Mouse (Mus musculus) gastrocnemius, adult 2 months (tissue): ENCODE results near the gene Wnt7b. TPM values are rescaled to one million over a fixed set of nuclear protein-coding genes. Genes with fewer than 3 reads are reported as not detected.

Experiments used
- DNase-seq: peaks from one replicate; pipeline ENCODE4 v3.0.0; 2022
- H3K27ac ChIP-seq: fragments of 200-600 bp; 2 replicates; pipeline ENCODE4 v1.8.1; 2022; ENCODE audit warnings: mild to moderate bottlenecking
- H3K4me3 ChIP-seq: fragments of 200-600 bp; 2 replicates; pipeline ENCODE4 v1.8.1; 2022; ENCODE audit warnings: mild to moderate bottlenecking, moderate library complexity
- CTCF ChIP-seq: fragments of 200-600 bp; IDR thresholded peaks from 2 replicates; pipeline ENCODE4 v1.8.1; 2022; ENCODE audit warnings: antibody characterized with exemption, mild to moderate bottlenecking, moderate library complexity
- intact Hi-C: fragments of 180-260 bp; cut with DNase I; formaldehyde crosslinking; loops from one replicate; pipeline ENCODE4 v1.15.1; 2025
- long read RNA-seq, 2 experiments: library from polyadenylated mRNA; stranded (forward); transcript quantifications; one replicate each; pipeline ENCODE4 v2.0.0; 2021
- total RNA-seq, 2 experiments: library from RNA; stranded (reverse); gene quantifications; 2 replicates each; pipeline ENCODE4 v1.2.3; 2021

Wnt7b gene
- not detected for total RNA-seq
- long read RNA-seq, experiment 1 = 0 reads
- long read RNA-seq, experiment 2, partial matches to known transcripts = 0 of 1 reads
- long read RNA-seq, experiment 2, other reads (novel, unspliced or antisense) = 0 of 1 reads

DNA sequence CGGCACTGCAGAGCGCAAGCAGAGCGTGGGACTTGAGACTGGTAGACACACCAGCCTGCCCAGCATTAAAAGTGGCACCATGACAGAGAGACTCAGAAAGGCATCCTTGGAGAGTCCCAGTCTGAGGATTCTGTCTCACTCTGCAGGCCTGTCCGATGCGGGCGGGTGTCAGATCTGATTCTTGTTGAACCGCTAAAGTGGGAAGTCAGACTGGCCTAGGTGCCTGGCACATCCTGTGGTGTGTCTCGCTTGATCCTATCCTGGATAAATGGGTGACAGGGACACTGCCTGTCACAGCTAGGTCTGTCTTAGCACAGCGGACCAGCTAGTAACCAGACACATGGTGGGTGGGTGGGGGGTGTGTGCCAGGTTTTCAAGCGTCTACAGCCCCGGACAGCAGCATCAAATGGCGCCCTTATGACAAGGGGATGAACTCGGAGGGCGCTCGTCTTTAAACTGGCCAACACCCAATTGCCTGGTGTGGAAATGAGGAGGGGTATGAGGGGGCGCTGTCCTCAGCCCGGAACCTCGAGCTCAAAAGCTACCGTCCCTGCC is at the start of gene Wnt7b:
Wnt7b (minus strand) TSS at position 118 of the 555 bp plus-strand sequence.
- Histone ChIP-seq H3K4me3 (peak within 1 kb of the TSS; percentile 69), H3K27ac (no peak within 1 kb of the TSS)
- no peak for TF ChIP-seq CTCF
- DNase-seq = no peak
- intact Hi-C loops = loop anchor here (10.0 kb wide), 1 partner anchor 428 kb away; no protein-coding TSS in a partner anchor

GRCm38 (mm10) chr15:85631591-85631990 is 49.3 kb upstream of the Wnt7b start:
- Histone ChIP-seq H3K27ac (peak overlapping the region; percentile 69), H3K4me3 (no peak overlapping the region)
- intact Hi-C loops = no loop called here
- DNase-seq = peak; percentile 7
- TF ChIP-seq CTCF = no peak

GRCm38 (mm10) chr15:85629924-85630545 is 47.8 kb upstream of the Wnt7b start:
- peak; percentile 21 for DNase-seq
- TF ChIP-seq CTCF = no peak
- H3K27ac ChIP-seq = no peak overlapping the region
- H3K4me3 ChIP-seq = no peak overlapping the region
- intact Hi-C loops = no loop called here

DNA sequence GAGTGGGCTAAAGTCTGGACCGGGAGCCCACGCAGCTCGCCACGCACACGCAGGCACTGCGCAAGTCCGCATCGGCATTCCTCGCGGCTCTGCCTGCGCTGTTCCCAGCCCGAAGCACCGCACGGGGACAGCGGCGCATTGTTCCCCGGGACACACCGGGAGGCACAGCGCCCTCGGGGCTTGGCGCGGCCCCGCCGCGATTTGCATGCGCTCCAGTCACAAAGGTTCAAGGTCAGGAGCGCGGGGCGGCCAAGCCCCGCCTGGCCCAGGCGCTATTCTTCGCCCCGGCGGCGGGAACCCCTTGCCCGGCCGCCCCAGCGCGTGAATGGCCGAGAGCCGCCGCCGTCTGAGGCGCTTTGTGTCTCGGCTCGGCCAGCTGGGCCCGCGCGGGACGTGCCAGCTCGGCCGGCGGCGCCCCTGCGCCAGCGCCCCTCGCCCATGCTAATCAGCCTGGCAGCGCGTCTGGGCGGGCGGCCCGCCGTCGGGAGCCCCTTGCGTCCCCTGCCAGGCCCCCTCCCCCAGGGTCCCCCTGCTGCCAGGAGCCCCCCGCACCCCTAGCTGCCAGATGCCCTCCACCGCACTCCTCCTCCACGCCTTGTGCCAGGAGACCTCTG is 43.5 kb upstream of the Wnt7b start:
- H3K27ac ChIP-seq = peak overlapping the region; percentile 75
- intact Hi-C loops = no loop called here
- H3K4me3 ChIP-seq = peak overlapping the region; percentile 74
- peak; percentile 81 for DNase-seq
- TF ChIP-seq CTCF = peak; percentile 31; the same call in 1 of the 2 replicates

DNA sequence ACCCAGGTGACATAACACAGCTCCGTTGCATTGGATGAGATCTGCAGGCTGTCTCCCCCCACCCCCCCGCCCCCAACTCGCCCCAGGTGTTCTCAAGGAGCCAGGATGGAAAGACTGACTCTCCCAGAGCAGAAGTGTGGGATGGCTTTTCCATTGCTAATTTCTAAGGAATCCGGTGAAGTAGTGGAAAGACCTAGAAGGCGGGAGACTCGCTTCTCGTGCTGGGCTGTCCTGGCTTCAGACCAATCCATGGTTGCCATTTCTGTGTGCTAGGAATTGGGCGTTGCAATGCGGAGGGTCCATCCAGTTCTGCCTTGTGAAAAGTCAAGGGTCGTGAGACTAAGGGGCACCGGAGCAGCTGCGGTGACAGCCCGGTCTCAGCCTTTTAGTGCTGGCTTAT is 39.9 kb upstream of the Wnt7b start:
- no peak overlapping the region for H3K27ac ChIP-seq
- peak; percentile 15 for DNase-seq
- H3K4me3 ChIP-seq = no peak overlapping the region
- no peak for TF ChIP-seq CTCF
- intact Hi-C loops = no loop called here

- no peak for DNase-seq
- intact Hi-C loops = no loop called here
Measured at GRCm38 (mm10) chr15:85615537-85616100, 33.3 kb upstream of the Wnt7b start.

GRCm38 (mm10) chr15:85615075-85615474 is 32.8 kb upstream of the Wnt7b start:
- no peak for DNase-seq
- no peak overlapping the region for H3K4me3 ChIP-seq
- intact Hi-C loops = no loop called here
- H3K27ac ChIP-seq = no peak overlapping the region
- TF ChIP-seq CTCF = no peak

More at GRCm38 (mm10) chr15:85615537-85616100, 33.3 kb upstream of the Wnt7b start:
- Histone ChIP-seq H3K27ac (no peak overlapping the region), H3K4me3 (no peak overlapping the region)
- TF ChIP-seq CTCF = no peak

DNA sequence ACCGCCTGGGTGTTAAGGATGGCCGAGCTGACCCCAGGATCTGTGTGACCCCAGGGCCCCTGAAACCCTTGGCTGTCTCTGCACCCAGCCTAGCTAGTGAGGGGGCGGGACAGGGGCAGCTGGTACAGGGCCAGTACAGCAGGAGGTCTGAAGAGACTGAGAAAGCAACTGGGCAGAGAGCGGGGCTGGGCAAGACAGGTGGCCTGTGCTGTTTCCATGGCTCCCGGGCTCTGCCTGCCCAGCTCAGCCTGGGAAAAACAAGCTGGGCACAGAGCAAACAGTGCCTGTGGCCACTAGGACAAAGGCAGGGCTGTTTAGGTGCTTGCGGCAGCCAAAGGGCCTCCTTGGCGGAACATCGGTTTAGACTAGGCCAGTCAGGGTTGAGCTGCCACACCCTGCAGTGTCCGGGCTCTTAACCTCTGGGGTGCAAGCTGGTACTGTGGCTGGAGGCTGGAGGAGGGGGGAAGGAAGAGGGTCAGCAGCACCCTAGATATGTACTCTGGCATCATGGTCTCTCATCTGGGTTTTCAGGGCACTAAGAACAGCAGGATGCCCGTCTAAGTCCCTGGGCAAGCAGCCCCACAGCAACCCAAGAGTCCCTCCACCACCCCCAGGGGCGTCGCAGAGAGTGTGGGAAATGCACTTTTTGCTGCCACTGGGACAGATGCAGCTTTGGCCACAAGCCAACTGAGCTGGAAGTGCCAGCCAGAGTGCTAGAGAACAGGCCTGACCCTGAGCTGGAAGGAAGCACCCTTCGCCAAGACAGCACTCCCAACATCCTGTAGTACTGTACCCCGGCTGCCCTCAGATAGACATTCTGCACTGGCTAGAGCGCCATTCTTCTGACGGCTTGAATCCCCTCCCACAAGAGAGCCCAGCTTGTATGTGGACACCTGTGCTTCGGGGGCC is 31.3 kb upstream of the Wnt7b start:
- no peak for TF ChIP-seq CTCF
- no peak overlapping the region for H3K4me3 ChIP-seq
- peak overlapping the region; percentile 92 for H3K27ac ChIP-seq
- DNase-seq = peak; percentile 60
- intact Hi-C loops = loop anchor here (5.0 kb wide), 2 partner anchors 59 to 254 kb away; no protein-coding TSS in a partner anchor

DNA sequence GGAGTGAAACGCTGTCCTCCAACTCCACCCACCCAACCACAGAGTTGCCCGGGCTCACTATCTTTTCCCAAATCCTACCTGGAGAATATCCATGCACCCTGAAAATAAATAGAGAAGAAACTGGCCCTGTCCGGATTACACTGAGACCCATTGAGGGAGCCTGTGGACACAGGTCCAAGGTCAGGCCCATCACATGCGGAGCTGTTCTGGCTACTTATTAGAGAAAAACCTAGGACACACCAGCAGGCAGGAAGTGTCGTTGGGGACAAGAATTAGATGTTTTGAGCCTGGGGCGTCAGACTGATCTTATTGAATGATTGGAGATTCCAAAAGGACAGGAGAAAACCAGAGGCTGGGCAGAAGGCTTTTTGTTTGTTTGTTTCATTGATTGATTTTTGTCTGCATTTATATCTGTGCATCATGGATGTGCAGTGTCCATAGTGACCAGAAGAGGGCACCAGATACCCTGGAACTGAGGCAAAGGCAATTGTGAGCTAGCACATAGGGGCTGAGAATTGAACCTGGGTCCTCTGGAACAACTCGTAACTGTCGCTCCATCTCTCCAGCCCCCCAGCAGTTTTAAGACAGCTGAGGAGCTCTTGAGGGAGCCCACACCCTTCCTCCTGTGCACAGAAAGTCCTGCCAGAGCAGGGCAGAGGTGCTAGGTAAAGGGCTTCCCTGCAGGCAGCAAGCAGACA is 30.5 kb upstream of the Wnt7b start:
- peak; percentile 87 for TF ChIP-seq CTCF
- Histone ChIP-seq H3K4me3 (no peak overlapping the region), H3K27ac (peak overlapping the region; percentile 92)
- intact Hi-C loops = loop anchor here (5.0 kb wide), 2 partner anchors 59 to 254 kb away; no protein-coding TSS in a partner anchor
- peak; percentile 52 for DNase-seq

DNA sequence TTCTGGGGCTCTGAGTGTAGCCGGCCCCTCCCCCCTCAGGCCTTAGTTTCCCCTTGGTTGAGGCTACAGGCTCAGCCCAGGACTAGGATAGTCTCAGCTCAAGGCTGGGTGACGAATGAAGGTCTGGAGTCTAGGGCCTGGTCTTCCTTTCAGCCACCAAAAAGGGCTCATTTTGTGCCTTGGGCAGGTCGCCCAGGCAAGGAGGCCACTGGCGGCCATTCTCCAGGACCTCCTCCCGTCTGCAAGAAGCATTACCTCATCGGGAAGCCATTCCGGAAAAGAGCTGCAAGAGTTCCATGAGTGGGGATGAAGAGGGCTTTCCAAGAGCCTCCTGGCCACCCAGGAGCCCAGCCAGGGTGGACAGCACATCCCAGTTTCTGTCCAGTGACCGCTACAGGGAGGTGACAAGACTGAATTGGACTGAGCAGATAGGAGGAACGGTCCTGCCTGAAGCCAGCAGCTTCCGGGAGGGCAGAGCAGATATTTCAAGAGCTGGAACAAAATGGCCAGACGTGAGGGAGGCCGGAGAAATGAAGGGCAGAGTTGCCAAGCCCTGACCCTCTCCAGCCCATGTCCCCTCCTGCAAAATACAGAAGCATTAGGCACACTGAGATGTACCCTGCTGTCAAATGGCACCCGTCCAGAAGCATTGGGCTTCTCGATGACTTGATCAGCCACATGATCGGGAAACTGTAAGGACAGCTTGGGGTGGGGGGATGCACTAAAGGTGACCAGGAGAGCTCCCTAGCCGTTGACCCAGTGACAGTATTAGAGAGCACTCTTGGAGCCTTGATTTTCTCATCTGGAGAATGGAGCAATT is 29.6 kb upstream of the Wnt7b start:
- peak overlapping the region; percentile 47 for H3K4me3 ChIP-seq
- peak; percentile 88 for DNase-seq
- intact Hi-C loops = loop anchor here (5.0 kb wide), 2 partner anchors 60 to 255 kb away; no protein-coding TSS in a partner anchor
- H3K27ac ChIP-seq = peak overlapping the region; percentile 92
- no peak for TF ChIP-seq CTCF
